Mouse (Mus musculus) activated CD4-positive, CD25-positive, alpha-beta regulatory T cell, adult 4 months (primary cell): Measurements from ENCODE around the gene Pced1a. TPM values are rescaled to one million over a fixed set of nuclear protein-coding genes. Genes with fewer than 3 reads are reported as not detected.

Experiments
- ATAC-seq: one replicate; pipeline ENCODE4 v1.8.0; 2017
- polyA plus RNA-seq, 2 experiments: library from polyadenylated mRNA; unstranded; fragments of 100-300 nt; shearing (Covaris generic); gene quantifications; one replicate each; pipeline ENCODE4 v1.2.1; 2017

The Pced1a gene
- polyA plus RNA-seq, 2 experiments from 2014 or later: 11.6 to 18.4 TPM

DNA sequence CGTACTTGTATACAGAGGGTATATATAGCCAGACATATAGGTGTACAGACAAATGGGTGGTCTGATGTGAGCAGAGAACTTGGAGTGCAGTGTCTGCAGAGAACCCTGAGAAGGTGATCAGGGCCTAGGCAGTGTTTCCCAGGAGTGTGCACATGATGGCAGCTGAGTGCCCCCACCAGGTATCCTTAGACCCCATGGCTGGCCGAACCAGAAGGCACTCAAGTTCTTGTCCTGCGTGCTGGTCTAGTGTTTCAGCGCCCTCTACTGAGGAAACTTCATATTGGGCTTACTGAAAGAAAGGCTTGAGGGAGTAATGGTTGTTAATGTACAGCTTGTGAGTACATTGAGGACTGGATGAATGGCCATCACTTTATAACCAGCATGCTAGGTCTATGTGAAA is 8.7 kb upstream of the Pced1a start:
- ATAC-seq: no peak

DNA sequence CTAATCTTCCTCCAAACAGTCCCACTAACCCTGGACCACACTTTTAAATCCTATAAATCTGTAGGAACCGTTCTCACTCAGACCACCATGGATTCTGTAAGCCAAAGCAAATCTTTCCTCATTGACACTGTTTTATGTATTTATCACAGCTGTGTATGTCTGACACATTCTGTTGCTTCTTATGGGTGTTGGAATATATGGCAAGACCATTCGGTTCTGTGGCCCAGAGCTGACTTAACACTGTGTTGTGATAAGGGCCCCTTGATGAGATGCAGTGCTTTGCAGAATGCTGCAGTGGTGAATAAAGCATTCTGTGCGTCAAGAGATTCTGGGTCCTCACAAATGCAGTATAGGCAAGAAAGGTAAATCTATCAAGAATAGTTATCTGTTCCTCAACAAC is 7.7 kb upstream of the Pced1a start:
- no peak for ATAC-seq

GRCm38 (mm10) chr2:130430484-130430883 is 6.0 kb upstream of the Pced1a start:
- no peak for ATAC-seq

DNA sequence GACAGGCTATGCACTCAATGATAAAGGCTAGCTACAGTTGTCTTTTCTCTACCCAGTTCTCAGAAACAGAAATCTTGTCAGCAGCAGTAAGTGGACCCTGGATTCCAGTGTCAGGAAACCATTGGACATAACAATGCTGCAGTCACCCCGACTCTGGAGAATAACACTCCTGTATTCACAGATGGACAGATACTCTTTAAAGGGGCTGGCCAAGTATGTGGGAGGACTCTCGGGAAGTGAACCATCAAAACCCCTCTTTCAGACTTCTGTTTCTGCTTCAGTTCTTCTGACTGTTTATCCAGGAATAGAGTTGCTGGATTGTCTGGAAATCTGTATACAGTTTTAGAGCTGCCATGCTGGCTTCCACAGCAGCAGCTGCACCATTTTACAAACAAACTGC is 5.3 kb upstream of the Pced1a start:
- ATAC-seq: no peak

DNA sequence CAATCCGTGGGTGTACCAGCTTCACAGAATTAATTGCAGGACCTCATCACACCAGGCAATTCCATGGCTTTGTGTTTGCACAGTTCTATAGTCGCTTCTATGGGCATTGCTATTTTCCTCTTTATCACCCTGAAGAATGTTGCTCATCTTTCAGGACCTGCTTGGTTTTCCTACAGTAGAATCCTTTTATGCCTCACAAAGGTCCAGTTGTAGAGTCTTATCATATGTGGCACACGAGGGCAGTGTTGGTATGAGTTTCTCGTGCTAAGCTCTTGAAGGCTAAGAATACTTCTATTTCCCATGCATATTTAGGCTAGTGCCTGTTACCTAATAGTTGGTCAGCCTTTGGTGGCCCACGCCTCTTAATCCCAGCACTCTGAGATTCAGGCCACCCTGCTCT is 611 bp upstream of the Pced1a start:
- ATAC-seq: no peak

DNA sequence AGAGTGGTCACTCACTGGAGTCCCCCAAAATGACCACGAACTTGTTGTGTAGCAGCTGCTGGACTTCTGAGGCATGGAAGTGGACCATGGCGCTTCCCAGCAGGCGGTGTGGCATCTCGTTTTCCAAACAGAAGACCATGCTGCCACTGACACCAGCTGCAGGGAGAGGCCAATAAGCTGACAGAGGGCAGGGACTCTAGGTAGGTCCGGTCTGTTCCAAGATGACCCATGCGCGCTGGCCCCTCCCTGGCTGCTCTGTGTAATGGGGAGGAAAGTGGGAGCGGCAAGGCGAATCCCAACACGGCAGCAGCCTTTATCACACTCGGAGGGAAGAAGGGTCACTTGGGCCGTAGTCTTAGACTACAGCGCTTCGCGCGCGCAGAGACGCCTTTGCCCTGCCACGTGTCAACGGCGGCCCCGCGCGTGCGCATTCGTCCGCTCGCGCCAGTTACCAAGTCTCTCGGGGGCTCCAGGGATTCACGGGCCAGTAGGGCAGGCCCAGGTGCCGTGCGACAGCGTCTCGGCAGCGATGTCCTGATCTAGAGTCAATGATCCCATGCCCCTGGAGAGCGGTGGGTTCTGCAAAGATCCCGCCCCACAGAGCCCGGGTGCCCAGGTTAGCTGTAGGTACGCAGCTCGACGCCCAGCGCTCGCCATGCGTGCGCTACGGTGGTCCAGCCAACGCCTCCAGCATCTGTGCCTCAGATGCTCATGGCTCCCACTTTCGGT is 940 bp downstream of the Pced1a start:
- peak; percentile 55 for ATAC-seq

GRCm38 (mm10) chr2:130421781-130422620 is 2.5 kb downstream of the Pced1a start:
- no peak for ATAC-seq

- ATAC-seq: no peak
These were observed 10.2 kb downstream of the Pced1a start for GRCm38 (mm10) chr2:130414094-130414856.

DNA sequence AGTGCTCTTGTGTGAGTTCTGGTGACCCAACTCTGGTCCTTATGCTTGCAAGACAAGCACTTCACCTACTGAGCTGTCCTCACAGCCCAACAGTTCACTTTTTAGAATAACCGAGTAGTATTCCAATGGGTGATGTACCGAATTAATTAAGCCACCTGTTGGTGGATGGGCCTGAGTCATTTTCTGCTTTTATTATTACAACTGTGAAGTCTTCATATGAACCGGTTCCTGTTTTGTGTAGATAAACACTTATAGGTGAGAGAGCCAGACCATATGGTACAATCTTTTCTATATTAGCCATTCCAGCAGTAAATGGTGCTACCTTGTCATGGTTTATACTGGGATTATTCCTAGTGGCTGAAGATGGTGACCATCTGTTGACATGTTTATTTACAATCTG is 11.7 kb downstream of the Pced1a start:
- ATAC-seq: no peak

DNA sequence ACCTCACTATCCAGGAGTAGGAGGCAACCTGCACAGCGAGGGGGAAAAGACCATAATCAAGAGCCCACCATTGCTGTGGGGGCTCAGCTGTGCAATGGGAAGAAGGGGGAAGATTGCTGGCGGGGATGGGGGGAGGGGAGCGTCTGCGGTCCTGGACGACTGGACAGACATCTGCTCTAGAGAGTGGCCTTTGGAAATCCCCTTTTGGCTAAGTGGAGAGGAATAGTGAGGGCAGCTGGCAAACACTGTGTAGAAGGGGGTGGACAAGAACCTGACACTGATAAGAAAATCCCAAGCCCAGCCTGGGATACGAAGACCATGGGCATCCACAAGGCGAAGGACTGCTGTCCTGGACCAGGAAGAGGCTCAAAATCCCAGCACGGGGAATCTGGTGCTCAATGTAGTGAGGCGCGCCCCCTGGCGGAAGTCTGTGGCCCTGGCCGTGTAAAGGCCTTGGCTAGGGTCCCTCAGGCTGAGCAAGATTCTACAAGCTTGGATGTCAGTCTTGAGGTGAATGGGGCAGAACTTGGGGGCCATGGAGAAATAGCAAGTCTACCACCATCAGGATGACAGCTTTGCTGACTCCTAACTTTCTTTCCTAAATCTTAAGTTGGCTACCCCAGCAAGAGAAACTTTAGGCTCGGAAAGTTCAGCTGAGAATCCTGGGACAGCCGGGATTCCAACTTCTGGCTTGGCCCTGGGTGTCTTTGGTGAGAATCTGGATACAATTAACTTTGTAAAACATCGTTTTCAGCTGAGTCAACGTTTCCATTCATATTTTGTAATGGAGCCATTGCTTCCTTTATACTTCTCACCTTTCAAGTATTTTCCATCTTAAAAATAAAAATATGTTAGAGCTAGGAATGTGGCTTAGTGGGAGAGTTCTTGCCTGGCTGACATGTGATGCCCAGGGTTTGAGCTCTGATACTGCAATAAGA is 12.7 kb downstream of the Pced1a start:
- peak; percentile 72 for ATAC-seq

DNA sequence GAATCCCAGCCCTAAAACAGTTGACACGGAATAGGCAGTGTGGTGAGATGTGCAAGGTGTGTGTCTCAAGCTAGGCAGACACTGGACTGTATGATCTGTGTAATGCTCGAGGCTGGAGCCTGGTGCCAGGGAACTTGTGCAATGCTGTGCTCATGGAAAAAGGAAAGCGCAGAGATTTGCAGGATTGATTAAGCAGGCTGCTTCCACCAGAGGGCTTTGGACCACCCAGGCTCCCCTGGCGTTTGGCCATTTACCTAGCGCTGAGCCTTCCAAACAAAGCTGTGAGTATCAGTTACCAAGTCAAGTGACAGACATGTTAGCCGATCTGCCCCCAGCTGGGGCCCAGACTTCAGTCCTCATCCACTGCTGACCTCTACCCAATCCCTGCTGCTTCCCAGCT is 16.3 kb downstream of the Pced1a start:
- ATAC-seq: no peak

- ATAC-seq: no peak
These were observed 18.3 kb downstream of the Pced1a start, which contains the start of gene Tmem239 for GRCm38 (mm10) chr2:130406178-130406577. Gene Tmem239 (plus strand): TSS chr2:130406478.

GRCm38 (mm10) chr2:130404939-130405338 is 19.6 kb downstream of the Pced1a start, which contains the start of the genes Gm28372 and 1700020A23Rik:
Gene Gm28372 (plus strand): TSS chr2:130405239.
Gene 1700020A23Rik (plus strand): TSS chr2:130405259.
- no peak for ATAC-seq

DNA sequence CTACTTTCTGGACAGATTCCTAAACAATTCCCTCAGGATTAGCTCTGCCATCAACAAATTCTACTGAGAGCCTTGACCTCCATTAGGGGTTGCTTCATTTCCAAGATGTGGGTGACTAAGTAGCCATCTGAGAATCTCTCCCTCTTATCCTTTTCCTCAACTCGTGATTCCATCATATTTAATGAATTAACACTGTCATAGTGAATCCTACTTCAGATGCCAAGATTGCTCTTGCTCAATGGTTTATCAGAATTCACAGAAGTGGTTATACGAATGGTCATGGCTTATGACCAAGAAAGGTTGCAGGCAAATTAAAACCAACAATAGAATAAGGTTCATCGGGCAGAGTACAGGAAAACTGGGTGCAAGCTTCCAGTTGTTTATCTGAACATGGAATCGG is 22.6 kb downstream of the Pced1a start:
- ATAC-seq: no peak

GRCm38 (mm10) chr2:130400046-130400445 is 24.5 kb downstream of the Pced1a start:
- no peak for ATAC-seq

DNA sequence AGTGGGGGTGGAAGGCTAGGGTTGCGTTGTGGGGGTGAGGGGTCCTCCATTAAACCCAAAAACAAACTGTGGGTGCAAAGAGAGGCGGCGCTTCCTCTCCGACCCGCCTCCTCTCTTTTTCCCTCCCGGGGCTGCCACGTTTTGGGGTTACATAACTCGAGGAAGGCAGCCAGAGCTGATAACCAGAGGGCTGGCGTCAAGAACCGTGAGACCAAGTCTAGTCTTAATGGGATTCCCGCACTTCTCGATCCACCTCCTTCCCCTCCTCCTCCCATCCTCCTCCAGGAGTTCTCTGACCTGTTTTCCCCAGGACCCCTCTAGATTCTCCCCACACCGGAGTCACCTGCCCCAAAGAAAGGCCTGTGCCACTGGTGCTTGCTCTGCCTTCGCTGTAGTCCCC is 26.4 kb downstream of the Pced1a start:
- no peak for ATAC-seq

DNA sequence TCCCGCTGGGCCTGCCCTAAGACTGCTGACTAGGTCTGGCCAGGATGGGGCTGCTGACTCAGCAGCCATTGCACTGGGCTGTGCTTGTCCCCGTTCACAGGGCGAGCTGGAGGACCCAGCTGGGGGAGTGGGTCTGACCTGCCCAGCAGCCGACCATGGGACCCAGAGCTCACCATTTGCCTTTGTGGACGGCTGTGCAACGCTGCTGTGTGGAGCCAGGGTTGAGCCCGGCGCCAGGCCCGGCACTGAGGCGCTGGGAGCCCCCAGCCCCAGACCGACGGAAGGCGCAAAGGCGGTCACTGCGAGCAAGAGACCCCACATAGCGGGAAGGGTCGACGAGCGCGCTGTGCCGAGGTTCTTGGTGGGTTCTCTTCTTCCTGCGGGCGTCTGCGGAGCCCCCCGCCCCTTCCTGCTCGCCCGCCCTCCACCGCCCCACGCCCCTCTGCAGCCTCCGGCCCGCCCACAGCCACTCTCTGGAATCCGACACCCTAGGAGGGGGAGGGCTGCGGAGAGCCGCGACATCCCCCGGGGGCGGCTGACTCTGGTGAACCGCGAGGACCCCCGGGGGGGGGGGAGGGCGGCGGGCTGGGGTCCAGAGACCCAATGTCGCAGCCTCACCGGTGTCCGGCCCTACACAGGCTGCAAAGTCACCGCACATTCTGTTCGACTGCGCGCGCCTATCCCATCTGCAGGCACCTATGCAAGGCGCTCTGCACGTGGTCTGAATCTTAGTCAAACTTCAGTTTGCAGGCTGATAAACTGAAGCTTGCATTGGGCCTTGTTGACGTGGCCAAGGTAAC is 27.1 kb downstream of the Pced1a start, which contains the start of gene Cpxm1:
TSS of gene Cpxm1 (minus strand) at position 389 of the 800 bp plus-strand sequence.
- ATAC-seq: no peak

- ATAC-seq: no peak
These were observed 28.8 kb downstream of the Pced1a start for GRCm38 (mm10) chr2:130395696-130396095.

DNA sequence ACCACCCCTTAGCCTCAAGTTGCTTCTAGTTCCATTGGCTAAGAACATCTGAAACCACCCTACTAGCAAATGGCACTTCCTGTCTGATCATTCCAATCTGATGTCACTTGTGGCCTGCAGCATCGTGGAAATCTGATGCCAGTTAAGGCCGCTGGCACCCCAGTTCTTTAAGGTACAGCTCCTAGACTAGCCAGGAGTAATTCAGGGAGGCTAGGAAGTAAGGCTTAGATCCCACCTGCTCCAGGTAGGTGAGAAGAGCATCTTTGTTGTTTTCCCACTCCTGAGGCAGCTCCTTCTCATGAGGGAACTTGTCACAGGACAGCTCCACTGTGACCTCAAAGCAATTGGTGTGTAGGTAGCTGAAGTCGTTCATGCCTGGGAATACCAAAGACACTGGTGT is 31.7 kb downstream of the Pced1a start:
- ATAC-seq: no peak

DNA sequence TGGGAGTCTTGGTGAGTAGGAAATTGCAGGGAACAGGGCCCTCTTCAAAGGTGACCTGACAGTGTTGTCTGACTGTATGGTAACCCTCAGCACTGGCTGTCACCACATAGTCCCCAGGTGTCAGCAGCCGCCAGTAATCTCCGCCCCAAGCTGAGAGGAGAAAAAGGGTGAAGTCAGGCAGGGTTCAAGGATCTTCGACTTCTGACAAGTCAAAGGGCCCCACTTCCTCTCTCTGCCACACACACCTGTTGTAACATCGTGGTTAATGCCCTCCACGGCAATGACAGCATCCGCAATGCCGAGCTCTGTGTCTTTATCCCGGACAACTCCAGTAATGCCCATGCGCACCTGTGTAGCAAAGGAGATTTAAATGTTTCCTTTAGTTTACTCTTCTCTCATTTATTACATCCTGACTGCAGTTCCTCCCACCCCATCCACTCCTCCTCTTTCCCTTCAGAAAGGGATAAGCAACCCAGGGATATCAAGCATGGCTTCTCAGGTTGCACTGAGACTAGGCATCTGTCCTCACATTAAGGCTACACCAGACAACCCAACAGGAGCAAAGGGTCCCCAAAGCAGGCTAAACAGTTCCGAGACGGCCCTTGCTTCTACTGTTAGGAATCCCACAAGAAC is 33.4 kb downstream of the Pced1a start:
- no peak for ATAC-seq
